Mouse (Mus musculus) liver, adult 2 months (tissue): ENCODE measurements around the gene Cd248.

Experiments
- CTCF ChIP-seq: fragments of 200-500 bp; IDR thresholded peaks from 2 replicates; pipeline ENCODE4 v1.5.1; 2011; ENCODE audit warnings: low read depth, low read length, control low read depth
- POLR2A ChIP-seq: fragments of 200-500 bp; IDR thresholded peaks from 2 replicates; pipeline ENCODE4 v1.6.1; 2011; ENCODE audit warnings: low read length, control low read depth; ENCODE audit not compliant: insufficient read depth; ENCODE audit errors: extremely low read depth

GRCm38 (mm10) chr19:5021416-5021815 lies 46.5 kb upstream of the Cd248 start:
- TF ChIP-seq CTCF: no peak
- no peak for TF ChIP-seq POLR2A
